Mouse (Mus musculus): ENCODE measurements around the gene Cldn18.

DNA sequence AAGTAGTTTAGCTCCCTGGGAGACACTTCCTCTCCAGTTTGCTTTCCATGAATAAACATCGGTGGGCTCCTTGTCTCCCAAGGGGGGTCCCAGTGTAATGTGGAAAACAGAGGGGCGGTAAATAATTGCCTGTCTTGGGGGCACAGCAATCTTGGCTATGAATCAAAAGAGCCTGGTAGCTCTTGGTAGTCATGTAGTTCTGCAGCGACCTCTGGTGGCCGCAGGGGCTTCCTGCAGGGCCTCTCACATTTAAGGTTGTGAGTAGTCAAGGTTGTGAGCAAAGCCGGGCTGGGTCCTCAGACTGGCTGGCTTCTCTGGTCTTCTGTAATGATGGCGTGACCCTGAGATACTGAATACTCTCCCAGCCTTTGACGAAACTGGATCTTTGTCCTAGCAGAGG is 54.7 kb downstream of the Cldn18 start:
- TF ChIP-seq CTCF (IDR thresholded peaks at IDR 0.05; ENCODE audit: extremely low read depth, insufficient read length, insufficient replicate concordance, low read depth, low read length): peak; percentile 94; the same call in 1 of the 2 replicates
- no peak for TF ChIP-seq POLR2A (IDR thresholded peaks at IDR 0.05; ENCODE audit: low read depth, low read length)

Data from small intestine, adult 2 months (tissue).